ENCODE assay signal across 10 mouse cellular contexts in genomic region chr5:119400223-119400935, GRCm38 (mm10).
DNase-seq lines count a peak whose midpoint lies in the region; ATAC-seq lines count a peak whose summit lies in the region.
"Had no signal": no experiment of that assay in that cellular context is flagged by ENCODE, and none has a peak within 500 bp of the region (broad histone marks: within the 10 kb centered on the region; RNA-seq: fewer than 3 reads in every experiment).

No protein-coding gene starts in this region.

- intact Hi-C loops in heart, postnatal 36 days (cut with DNase I): loop anchor here (5.0 kb wide), 1 partner anchor 272 kb away; the partner anchor contains the start of gene Tbx3

- peak; percentile 90 for DNase-seq in heart, adult 11 months
- DNase-seq in heart, postnatal 36 days: no peak
- peak; percentile 64 for DNase-seq in embryonic facial prominence, embryonic 10.5 days (ENCODE audit: low spot score)
- DNase-seq in spleen, postnatal 14 days (ENCODE audit: low spot score in 2 of 2): no peak
- no peak for DNase-seq in testis, postnatal 14 days (ENCODE audit: low spot score)
- DNase-seq: adrenal gland, postnatal 36 days had no signal

- H3K9ac ChIP-seq in kidney, embryonic 16.5 days (replicated peaks; ENCODE audit: low read length): peak overlapping the region; percentile 49; the same call in 1 of the 2 replicates
- no peak overlapping the region for H3K9ac ChIP-seq in neural tube, embryonic 15.5 days (replicated peaks)
- H3K9ac ChIP-seq: liver, embryonic 14.5 days had no signal

- 10% methylated on average over 6 of the region's 6 CpGs for WGBS in embryonic facial prominence, embryonic 10.5 days
- 23% methylated on average over 6 of the region's 6 CpGs for WGBS in kidney, embryonic 16.5 days
- WGBS in neural tube, embryonic 15.5 days: 20% methylated on average over 6 of the region's 6 CpGs

- H3K27ac ChIP-seq in embryonic facial prominence, embryonic 10.5 days (replicated peaks): peak overlapping the region; percentile 83
- peak overlapping the region; percentile 91 for H3K27ac ChIP-seq in kidney, embryonic 16.5 days (ENCODE audit: low read length)
- H3K27ac ChIP-seq in neural tube, embryonic 15.5 days (replicated peaks): 0 out of 2 replicates have a peak overlapping the region, but pooled peaks have one; percentile 30
- H3K27ac ChIP-seq: liver, embryonic 14.5 days had no signal

- 0 out of 2 replicates have a peak overlapping the region, but pooled peaks have one; percentile 18 for H3K4me3 ChIP-seq in embryonic facial prominence, embryonic 10.5 days
- no peak overlapping the region for H3K4me3 ChIP-seq in kidney, embryonic 16.5 days (ENCODE audit: low read length)
- H3K4me3 ChIP-seq in neural tube, embryonic 15.5 days (replicated peaks): no peak overlapping the region

- ATAC-seq in kidney, embryonic 16.5 days (ENCODE audit: low FRiP score, low TSS enrichment): peak; percentile 79
- no peak for ATAC-seq in neural tube, embryonic 15.5 days (ENCODE audit: low FRiP score)
- ATAC-seq in erythroid progenitor cell, adult 5-6 weeks (replicated peaks; ENCODE audit: low FRiP score, poor library complexity, severe bottlenecking): no peak

- H3K4me2 ChIP-seq in kidney, embryonic 16.5 days (replicated peaks; ENCODE audit: low read depth, low read length): peak overlapping the region; percentile 19; the same call in 1 of the 2 replicates
- H3K4me2 ChIP-seq in neural tube, embryonic 15.5 days: no peak overlapping the region

- H3K9me3 ChIP-seq in embryonic facial prominence, embryonic 10.5 days: peaks cover 3% of the 10 kb centered on the region; the same call in 1 of the 2 replicates
- H3K9me3 ChIP-seq in kidney, embryonic 16.5 days (ENCODE audit: low read length): 0 out of 2 replicates have a peak, but pooled peaks cover 4% of the 10 kb centered on the region
- no peaks in the 10 kb centered on the region for H3K9me3 ChIP-seq in neural tube, embryonic 15.5 days (replicated peaks)

- H3K27me3 ChIP-seq in embryonic facial prominence, embryonic 10.5 days (replicated peaks; ENCODE audit: low read depth, poor library complexity, severe bottlenecking): no peaks in the 10 kb centered on the region
- no peaks in the 10 kb centered on the region for H3K27me3 ChIP-seq in kidney, embryonic 16.5 days (ENCODE audit: insufficient read depth, low read length)
- no peaks in the 10 kb centered on the region for H3K27me3 ChIP-seq in neural tube, embryonic 15.5 days (replicated peaks)

- no peaks in the 10 kb centered on the region for H3K36me3 ChIP-seq in embryonic facial prominence, embryonic 10.5 days (replicated peaks)
- no peaks in the 10 kb centered on the region for H3K36me3 ChIP-seq in kidney, embryonic 16.5 days (ENCODE audit: insufficient read depth, low read length)
- no peaks in the 10 kb centered on the region for H3K36me3 ChIP-seq in neural tube, embryonic 15.5 days

- peaks cover 30% of the 10 kb centered on the region for H3K4me1 ChIP-seq in embryonic facial prominence, embryonic 10.5 days
- peaks cover 15% of the 10 kb centered on the region for H3K4me1 ChIP-seq in kidney, embryonic 16.5 days (ENCODE audit: insufficient read depth, low read length)
- H3K4me1 ChIP-seq in neural tube, embryonic 15.5 days: peaks cover 9% of the 10 kb centered on the region

Comparison
In these comparisons a context has a peak if more than half of its experiments do, and no peak if none do; other contexts are left out.
1. DNase-seq: peak in heart, adult 11 months (single experiment) and embryonic facial prominence, embryonic 10.5 days (single experiment); none in heart, postnatal 36 days (0 of 2), spleen, postnatal 14 days (0 of 2) and testis, postnatal 14 days (single experiment).
2. H3K27ac ChIP-seq: peak in every context shown above with its lines; median percentile 91 in kidney, embryonic 16.5 days; 83 in embryonic facial prominence, embryonic 10.5 days; 30 in neural tube, embryonic 15.5 days.